Mouse (Mus musculus) spleen, adult 2 months (tissue): Measurements from ENCODE around the gene Ptpro.

Experiments
- CTCF ChIP-seq: fragments of 200-500 bp; IDR thresholded peaks from 2 replicates; pipeline ENCODE4 v1.5.1; 2011; ENCODE audit warnings: mild to moderate bottlenecking, inconsistent platforms; ENCODE audit not compliant: insufficient read depth, insufficient read length, insufficient replicate concordance; ENCODE audit errors: extremely low read depth
- POLR2A ChIP-seq: fragments of 200-500 bp; IDR thresholded peaks from 2 replicates; pipeline ENCODE4 v1.6.1; 2011; ENCODE audit warnings: low read depth, low read length, inconsistent platforms

GRCm38 (mm10) chr6:137371455-137371854, 119.3 kb downstream of the Ptpro start:
- TF ChIP-seq POLR2A (no peak), CTCF (no peak)
